Mouse (Mus musculus) left cerebral cortex, postnatal 14 days (tissue): ENCODE data around the gene Nptxr. TPM values are rescaled to one million over a fixed set of nuclear protein-coding genes. Genes with fewer than 3 reads are reported as not detected.

Source experiments
- DNase-seq, 2 experiments: peaks; one replicate each; pipeline ENCODE4 v3.0.0; 2021 to 2022; ENCODE audit warnings: low spot score in 2 of 2, mixed read lengths in 1 of 2
- intact Hi-C: fragments of 180-260 bp; cut with DNase I; formaldehyde crosslinking; loops from one replicate; pipeline ENCODE4 v1.15.1; 2025
- total RNA-seq, 2 experiments: library from RNA; stranded (reverse); gene quantifications; 2 replicates each; pipeline ENCODE4 v1.2.3; 2021

Gene Nptxr
- total RNA-seq, 2 experiments from 2014 or later = 693 to 768 TPM

GRCm38 (mm10) chr15:79796256-79796655 is 8.3 kb downstream of the Nptxr start:
- DNase-seq = peak; percentile 79 to 84
- intact Hi-C loops = no loop called here

- intact Hi-C loops = no loop called here
- no peak for DNase-seq
These were observed 10.4 kb downstream of the Nptxr start for GRCm38 (mm10) chr15:79794173-79794572.

- DNase-seq = no peak
- intact Hi-C loops = no loop called here
These were observed 11.5 kb downstream of the Nptxr start for GRCm38 (mm10) chr15:79793076-79793475.

GRCm38 (mm10) chr15:79792455-79792854 is 12.1 kb downstream of the Nptxr start:
- intact Hi-C loops = no loop called here
- DNase-seq = no peak

GRCm38 (mm10) chr15:79791502-79791901 is 13.1 kb downstream of the Nptxr start:
- no peak for DNase-seq
- intact Hi-C loops = no loop called here

GRCm38 (mm10) chr15:79790905-79791304 is 13.7 kb downstream of the Nptxr start:
- intact Hi-C loops = no loop called here
- DNase-seq = no peak

- no peak for DNase-seq
- intact Hi-C loops = no loop called here
These were observed 14.5 kb downstream of the Nptxr start for GRCm38 (mm10) chr15:79790111-79790510.

GRCm38 (mm10) chr15:79787815-79788214 is 16.8 kb downstream of the Nptxr start:
- DNase-seq = no peak
- intact Hi-C loops = no loop called here

- intact Hi-C loops = no loop called here
- no peak for DNase-seq
These were observed 19.5 kb downstream of the Nptxr start for GRCm38 (mm10) chr15:79785056-79785455.

GRCm38 (mm10) chr15:79777749-79778148 is 26.8 kb downstream of the Nptxr start, which contains the start of gene Dnal4:
Dnal4 (minus strand) TSS chr15:79777849.
- DNase-seq = no peak
- intact Hi-C loops = no loop called here

GRCm38 (mm10) chr15:79775662-79776061 is 28.9 kb downstream of the Nptxr start:
- intact Hi-C loops = no loop called here
- no peak for DNase-seq

- peak; percentile 96 to 99 for DNase-seq
- intact Hi-C loops = no loop called here
These were observed 30.2 kb downstream of the Nptxr start for GRCm38 (mm10) chr15:79774117-79775027.

GRCm38 (mm10) chr15:79770629-79771240 is 33.8 kb downstream of the Nptxr start:
- intact Hi-C loops = no loop called here
- peak; percentile 66 to 90 for DNase-seq

GRCm38 (mm10) chr15:79768302-79768701 is 36.3 kb downstream of the Nptxr start:
- no peak for DNase-seq
- intact Hi-C loops = no loop called here

- DNase-seq = no peak
- intact Hi-C loops = no loop called here
These were observed 37.1 kb downstream of the Nptxr start for GRCm38 (mm10) chr15:79767327-79767961.

GRCm38 (mm10) chr15:79766586-79767071 is 37.9 kb downstream of the Nptxr start:
- DNase-seq = peak in 1 of 2 experiments; percentile 69
- intact Hi-C loops = no loop called here

GRCm38 (mm10) chr15:79766168-79766567 is 38.4 kb downstream of the Nptxr start:
- intact Hi-C loops = no loop called here
- DNase-seq = no peak

- intact Hi-C loops = no loop called here
- no peak for DNase-seq
These were observed 39.2 kb downstream of the Nptxr start for GRCm38 (mm10) chr15:79765361-79765760.

GRCm38 (mm10) chr15:79764539-79765267 is 39.9 kb downstream of the Nptxr start:
- intact Hi-C loops = no loop called here
- DNase-seq = peak; percentile 65 to 78
